Mouse (Mus musculus): ENCODE data around the gene Gck. TPM values are rescaled to one million over a fixed set of nuclear protein-coding genes. Genes with fewer than 3 reads are reported as not detected.
A peak's percentile ranks its signal among the peaks of the same experiment; 100 is the strongest.

Gene Gck
- polyA plus RNA-seq, 1 experiment from 2014 or later: 2.3 TPM

GRCm38 (mm10) chr11:5887250-5887649 is 62.6 kb downstream of the Gck start:
- H3K9me3 ChIP-seq (ENCODE audit: control insufficient read depth, low read length): no peaks in the 10 kb centered on the region
- no peak for ATAC-seq (replicated peaks; ENCODE audit: low FRiP score, low TSS enrichment, low read depth)
- H3K4me3 ChIP-seq (ENCODE audit: low read depth, low read length): no peak overlapping the region
- H3K27me3 ChIP-seq (replicated peaks; ENCODE audit: control insufficient read depth, insufficient read depth, low read length): no peaks in the 10 kb centered on the region
- H3K36me3 ChIP-seq (ENCODE audit: control insufficient read depth, insufficient read depth, low read length): no peaks in the 10 kb centered on the region
- H3K27ac ChIP-seq (ENCODE audit: low read depth): no peak overlapping the region
- H3K4me2 ChIP-seq (ENCODE audit: low read length): no peak overlapping the region
- H3K9ac ChIP-seq (ENCODE audit: low read length): no peak overlapping the region
- peaks cover 23% of the 10 kb centered on the region for H3K4me1 ChIP-seq (replicated peaks; ENCODE audit: control insufficient read depth, insufficient read depth, low read length)
- DNase-seq (ENCODE audit: low spot score): no peak
- WGBS: 49% methylated on average over 5 of the region's 5 CpGs

- DNase-seq (ENCODE audit: low spot score) (peak; percentile 73), ATAC-seq (replicated peaks; ENCODE audit: low FRiP score, low TSS enrichment, low read depth) (no peak)
- H3K9me3 ChIP-seq (ENCODE audit: control insufficient read depth, low read length): no peaks in the 10 kb centered on the region
- no peaks in the 10 kb centered on the region for H3K36me3 ChIP-seq (ENCODE audit: control insufficient read depth, insufficient read depth, low read length)
- H3K4me2 ChIP-seq (ENCODE audit: low read length): no peak overlapping the region
- WGBS: 21% methylated on average over 9 of the region's 9 CpGs
- no peak overlapping the region for H3K4me3 ChIP-seq (ENCODE audit: low read depth, low read length)
- H3K27ac ChIP-seq (ENCODE audit: low read depth): no peak overlapping the region
- peaks cover 15% of the 10 kb centered on the region; the same call in 1 of the 2 replicates for H3K4me1 ChIP-seq (replicated peaks; ENCODE audit: control insufficient read depth, insufficient read depth, low read length)
- no peak overlapping the region for H3K9ac ChIP-seq (ENCODE audit: low read length)
- no peaks in the 10 kb centered on the region for H3K27me3 ChIP-seq (replicated peaks; ENCODE audit: control insufficient read depth, insufficient read depth, low read length)
Observed at GRCm38 (mm10) chr11:5886187-5886586, 63.7 kb downstream of the Gck start.

- Histone ChIP-seq H3K27me3 (replicated peaks; ENCODE audit: control insufficient read depth, insufficient read depth, low read length) (no peaks in the 10 kb centered on the region), H3K9me3 (ENCODE audit: control insufficient read depth, low read length) (no peaks in the 10 kb centered on the region), H3K4me3 (ENCODE audit: low read depth, low read length) (no peak overlapping the region), H3K9ac (ENCODE audit: low read length) (no peak overlapping the region), H3K27ac (ENCODE audit: low read depth) (no peak overlapping the region), H3K36me3 (ENCODE audit: control insufficient read depth, insufficient read depth, low read length) (no peaks in the 10 kb centered on the region), H3K4me2 (ENCODE audit: low read length) (no peak overlapping the region), H3K4me1 (replicated peaks; ENCODE audit: control insufficient read depth, insufficient read depth, low read length) (peaks cover 4% of the 10 kb centered on the region; the same call in 1 of the 2 replicates)
- DNase-seq (ENCODE audit: low spot score): no peak
- WGBS: 64% methylated on average over 8 of the region's 8 CpGs
- ATAC-seq (replicated peaks; ENCODE audit: low FRiP score, low TSS enrichment, low read depth): no peak
Observed at GRCm38 (mm10) chr11:5882518-5882917, 67.4 kb downstream of the Gck start.

GRCm38 (mm10) chr11:5879905-5880304 is 70.0 kb downstream of the Gck start:
- Histone ChIP-seq H3K36me3 (ENCODE audit: control insufficient read depth, insufficient read depth, low read length) (peaks cover 15% of the 10 kb centered on the region), H3K4me3 (ENCODE audit: low read depth, low read length) (no peak overlapping the region), H3K4me2 (ENCODE audit: low read length) (no peak overlapping the region), H3K9me3 (ENCODE audit: control insufficient read depth, low read length) (no peaks in the 10 kb centered on the region), H3K9ac (ENCODE audit: low read length) (no peak overlapping the region), H3K27ac (ENCODE audit: low read depth) (no peak overlapping the region), H3K4me1 (replicated peaks; ENCODE audit: control insufficient read depth, insufficient read depth, low read length) (peaks cover 8% of the 10 kb centered on the region; the same call in 1 of the 2 replicates), H3K27me3 (replicated peaks; ENCODE audit: control insufficient read depth, insufficient read depth, low read length) (no peaks in the 10 kb centered on the region)
- peak; percentile 72 for DNase-seq (ENCODE audit: low spot score)
- WGBS: 58% methylated on average over 5 of the region's 5 CpGs
- ATAC-seq (replicated peaks; ENCODE audit: low FRiP score, low TSS enrichment, low read depth): no peak

- WGBS: 39% methylated on average over 8 of the region's 8 CpGs
- no peaks in the 10 kb centered on the region for H3K9me3 ChIP-seq (ENCODE audit: control insufficient read depth, low read length)
- peaks cover 8% of the 10 kb centered on the region; the same call in 1 of the 2 replicates for H3K4me1 ChIP-seq (replicated peaks; ENCODE audit: control insufficient read depth, insufficient read depth, low read length)
- H3K4me2 ChIP-seq (ENCODE audit: low read length): peak overlapping the region; percentile 81
- peak overlapping the region; percentile 60 for H3K4me3 ChIP-seq (ENCODE audit: low read depth, low read length)
- H3K27me3 ChIP-seq (replicated peaks; ENCODE audit: control insufficient read depth, insufficient read depth, low read length): no peaks in the 10 kb centered on the region
- peaks cover 27% of the 10 kb centered on the region for H3K36me3 ChIP-seq (ENCODE audit: control insufficient read depth, insufficient read depth, low read length)
- peak overlapping the region; percentile 75 for H3K27ac ChIP-seq (ENCODE audit: low read depth)
- ATAC-seq (replicated peaks; ENCODE audit: low FRiP score, low TSS enrichment, low read depth) (no peak), DNase-seq (ENCODE audit: low spot score) (no peak)
- peak overlapping the region; percentile 28 for H3K9ac ChIP-seq (ENCODE audit: low read length)
Observed at GRCm38 (mm10) chr11:5878661-5879060, 71.2 kb downstream of the Gck start.

GRCm38 (mm10) chr11:5877921-5878526 is 71.9 kb downstream of the Gck start, which contains the start of gene Pold2:
Gene Pold2 (minus strand): TSS chr11:5878292.
- Histone ChIP-seq H3K4me1 (replicated peaks; ENCODE audit: control insufficient read depth, insufficient read depth, low read length) (peaks cover 8% of the 10 kb centered on the region; the same call in 1 of the 2 replicates), H3K9me3 (ENCODE audit: control insufficient read depth, low read length) (no peaks in the 10 kb centered on the region), H3K36me3 (ENCODE audit: control insufficient read depth, insufficient read depth, low read length) (peaks cover 34% of the 10 kb centered on the region), H3K27me3 (replicated peaks; ENCODE audit: control insufficient read depth, insufficient read depth, low read length) (no peaks in the 10 kb centered on the region), H3K27ac (ENCODE audit: low read depth) (peak within 1 kb of the TSS; percentile 75), H3K4me3 (ENCODE audit: low read depth, low read length) (peak within 1 kb of the TSS; percentile 60), H3K4me2 (ENCODE audit: low read length) (peak within 1 kb of the TSS; percentile 81), H3K9ac (ENCODE audit: low read length) (peak within 1 kb of the TSS; percentile 72)
- peak; percentile 99 for ATAC-seq (replicated peaks; ENCODE audit: low FRiP score, low TSS enrichment, low read depth)
- under 1% methylated on average over 52 of the region's 52 CpGs for WGBS
- DNase-seq (ENCODE audit: low spot score): peak; percentile 96

GRCm38 (mm10) chr11:5877421-5877820 is 72.5 kb downstream of the Gck start:
- Histone ChIP-seq H3K4me2 (ENCODE audit: low read length) (peak overlapping the region; percentile 81), H3K4me1 (replicated peaks; ENCODE audit: control insufficient read depth, insufficient read depth, low read length) (peaks cover 8% of the 10 kb centered on the region; the same call in 1 of the 2 replicates), H3K9me3 (ENCODE audit: control insufficient read depth, low read length) (no peaks in the 10 kb centered on the region), H3K36me3 (ENCODE audit: control insufficient read depth, insufficient read depth, low read length) (peaks cover 40% of the 10 kb centered on the region), H3K27me3 (replicated peaks; ENCODE audit: control insufficient read depth, insufficient read depth, low read length) (no peaks in the 10 kb centered on the region), H3K4me3 (ENCODE audit: low read depth, low read length) (peak overlapping the region; percentile 60), H3K27ac (ENCODE audit: low read depth) (peak overlapping the region; percentile 75; the same call in 1 of the 2 replicates), H3K9ac (ENCODE audit: low read length) (peak overlapping the region; percentile 72)
- ATAC-seq (replicated peaks; ENCODE audit: low FRiP score, low TSS enrichment, low read depth) (no peak), DNase-seq (ENCODE audit: low spot score) (no peak)
- WGBS: 2% methylated on average over 5 of the region's 5 CpGs

GRCm38 (mm10) chr11:5873192-5873591 is 76.7 kb downstream of the Gck start:
- Histone ChIP-seq H3K9ac (ENCODE audit: low read length) (no peak overlapping the region), H3K4me1 (replicated peaks; ENCODE audit: control insufficient read depth, insufficient read depth, low read length) (peaks cover 8% of the 10 kb centered on the region; the same call in 1 of the 2 replicates), H3K36me3 (ENCODE audit: control insufficient read depth, insufficient read depth, low read length) (peaks cover 77% of the 10 kb centered on the region), H3K4me2 (ENCODE audit: low read length) (no peak overlapping the region), H3K27ac (ENCODE audit: low read depth) (no peak overlapping the region), H3K9me3 (ENCODE audit: control insufficient read depth, low read length) (no peaks in the 10 kb centered on the region), H3K4me3 (ENCODE audit: low read depth, low read length) (no peak overlapping the region), H3K27me3 (replicated peaks; ENCODE audit: control insufficient read depth, insufficient read depth, low read length) (no peaks in the 10 kb centered on the region)
- ATAC-seq (replicated peaks; ENCODE audit: low FRiP score, low TSS enrichment, low read depth): no peak
- no peak for DNase-seq (ENCODE audit: low spot score)
- WGBS: 91% methylated on average over 9 of the region's 9 CpGs

- H3K27me3 ChIP-seq (replicated peaks; ENCODE audit: control insufficient read depth, insufficient read depth, low read length): no peaks in the 10 kb centered on the region
- peaks cover 8% of the 10 kb centered on the region; the same call in 1 of the 2 replicates for H3K4me1 ChIP-seq (replicated peaks; ENCODE audit: control insufficient read depth, insufficient read depth, low read length)
- no peak overlapping the region for H3K4me3 ChIP-seq (ENCODE audit: low read depth, low read length)
- ATAC-seq (replicated peaks; ENCODE audit: low FRiP score, low TSS enrichment, low read depth) (no peak), DNase-seq (ENCODE audit: low spot score) (no peak)
- H3K36me3 ChIP-seq (ENCODE audit: control insufficient read depth, insufficient read depth, low read length): peaks cover 81% of the 10 kb centered on the region
- H3K27ac ChIP-seq (ENCODE audit: low read depth): no peak overlapping the region
- H3K4me2 ChIP-seq (ENCODE audit: low read length): no peak overlapping the region
- no peak overlapping the region for H3K9ac ChIP-seq (ENCODE audit: low read length)
- no peaks in the 10 kb centered on the region for H3K9me3 ChIP-seq (ENCODE audit: control insufficient read depth, low read length)
- WGBS: 93% methylated on average over 11 of the region's 11 CpGs
Observed at GRCm38 (mm10) chr11:5872707-5873106, 77.2 kb downstream of the Gck start.
